Mouse (Mus musculus) layer of hippocampus, adult 9-11 months (tissue): ENCODE results near the gene Otulinl.
A peak's percentile ranks its signal among the peaks of the same experiment; 100 is the strongest.

Source experiments
- DNase-seq: peaks from one replicate; pipeline ENCODE4 v3.0.0; 2022

Gene Otulinl

DNA sequence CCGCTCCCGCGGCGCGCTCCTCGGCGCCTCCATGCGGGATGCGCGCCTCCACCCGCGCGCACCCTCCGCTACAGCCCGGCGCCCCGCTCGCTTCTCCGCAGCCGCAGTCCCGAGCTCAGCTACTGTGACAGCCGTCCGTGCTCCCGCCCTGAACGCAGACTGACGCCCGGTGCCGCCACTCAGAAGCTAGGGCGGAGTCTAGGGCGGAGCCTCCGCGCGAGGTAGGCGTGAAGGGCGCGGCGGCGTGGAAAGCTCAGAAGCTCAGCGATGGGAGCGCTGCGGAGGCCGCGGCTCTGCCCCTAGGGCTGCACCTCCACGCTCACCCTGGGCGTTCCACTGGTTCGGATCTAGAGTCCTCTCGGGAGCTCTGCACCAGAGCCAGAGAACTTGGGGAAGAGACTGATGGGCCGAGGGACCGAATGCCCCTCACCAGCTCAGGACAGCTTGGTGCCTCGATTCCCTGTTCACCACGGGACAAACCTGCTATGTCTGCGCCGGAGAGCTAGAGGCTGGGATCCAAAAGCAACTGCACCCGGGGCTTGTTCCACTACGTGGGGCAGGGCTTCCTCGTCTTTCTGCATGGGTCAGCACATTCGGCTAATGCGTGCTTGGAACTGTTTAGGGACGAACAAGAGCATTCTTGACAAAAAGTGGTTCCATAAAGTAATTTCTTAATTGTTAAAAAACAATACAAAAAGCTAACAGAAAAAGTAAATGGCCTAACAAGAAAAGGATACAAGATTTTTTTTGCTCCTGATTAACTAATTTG, at the start of gene Otulinl:
Otulinl (minus strand) TSS at position 161 of the 769 bp plus-strand sequence.
- DNase-seq, result peak; percentile 96

DNA sequence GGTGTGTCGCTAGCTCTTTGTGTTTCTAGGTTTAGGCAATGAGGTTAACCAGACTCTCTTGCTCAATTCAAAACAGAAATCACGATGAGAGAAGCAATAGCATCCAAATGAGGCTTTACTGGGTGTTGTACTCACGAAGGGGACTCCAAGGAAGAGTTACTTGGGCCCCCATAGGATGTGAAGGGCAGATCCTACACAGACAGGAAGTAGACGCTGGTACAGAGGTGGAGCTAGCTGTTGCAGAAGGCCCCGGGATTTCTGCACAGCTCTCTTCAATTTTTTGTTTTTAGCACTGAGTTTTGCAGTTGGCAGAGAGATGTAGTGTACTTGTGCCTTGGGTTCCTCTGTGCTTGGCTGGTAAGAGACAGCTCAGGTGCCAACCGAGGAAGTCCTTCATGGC, 44.8 kb upstream of the Otulinl start:
- no peak for DNase-seq

DNA sequence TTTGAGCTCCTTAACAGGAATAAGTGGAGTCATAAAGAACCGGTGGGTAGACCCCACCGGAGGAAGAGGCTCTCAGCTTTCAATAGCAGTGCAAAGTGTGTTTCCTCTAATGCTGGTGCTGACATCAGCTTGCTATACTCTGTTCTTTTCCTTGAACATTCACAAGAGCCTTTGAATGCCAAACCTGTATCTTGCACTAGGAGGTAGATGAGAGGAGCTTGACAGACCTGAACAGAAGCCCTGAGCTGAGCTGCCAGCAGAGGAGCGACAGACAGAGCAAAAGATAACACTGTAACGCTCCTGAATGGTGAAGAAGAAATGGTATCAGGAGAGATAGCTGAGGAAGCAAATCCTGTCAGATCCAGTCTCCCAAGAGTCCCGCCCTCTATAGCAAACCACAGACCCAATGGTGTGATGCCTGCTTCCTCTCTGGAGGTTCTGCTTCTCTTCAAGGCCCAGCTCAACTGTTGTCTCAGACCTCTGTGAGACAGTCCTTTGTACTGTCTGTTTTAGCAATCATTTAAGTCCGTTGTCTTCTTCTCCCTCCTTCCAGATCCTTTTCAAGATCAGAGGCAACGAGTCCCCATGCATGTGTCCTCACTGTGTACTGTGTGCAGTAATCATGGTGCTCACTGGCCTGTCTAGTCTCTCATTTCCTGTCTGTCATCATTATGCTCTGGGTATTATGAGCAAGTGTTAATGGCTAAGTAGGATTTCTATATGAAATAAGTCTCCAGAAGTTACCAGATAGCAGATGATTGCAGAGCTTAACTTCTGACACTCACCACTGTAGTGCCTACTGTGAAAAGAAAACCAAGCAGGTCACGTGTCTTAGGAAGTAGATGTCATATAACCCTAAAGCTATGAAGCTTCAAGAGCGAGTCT, 43.7 kb upstream of the Otulinl start:
- peak; percentile 55 for DNase-seq

DNA sequence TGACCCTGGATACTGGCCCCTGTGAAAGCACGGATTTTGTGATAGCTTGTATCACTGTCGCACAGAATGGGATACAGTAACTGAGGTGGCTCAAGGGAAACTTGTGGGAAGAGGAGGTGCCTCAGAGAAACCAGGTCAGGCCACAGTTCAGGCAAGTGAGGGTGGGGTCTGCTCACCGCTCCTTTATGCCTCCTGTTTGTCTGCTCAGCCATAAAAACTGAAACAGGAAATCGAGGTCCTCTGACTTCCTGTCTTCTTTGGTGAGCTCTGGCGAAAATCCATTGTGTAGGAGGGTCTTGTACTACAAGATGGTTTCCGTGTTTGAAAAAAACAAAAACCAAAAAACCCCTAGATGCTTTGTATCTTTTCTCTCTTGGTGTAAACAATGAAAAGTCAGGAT, 42.9 kb upstream of the Otulinl start:
- DNase-seq, result peak; percentile 48

DNA sequence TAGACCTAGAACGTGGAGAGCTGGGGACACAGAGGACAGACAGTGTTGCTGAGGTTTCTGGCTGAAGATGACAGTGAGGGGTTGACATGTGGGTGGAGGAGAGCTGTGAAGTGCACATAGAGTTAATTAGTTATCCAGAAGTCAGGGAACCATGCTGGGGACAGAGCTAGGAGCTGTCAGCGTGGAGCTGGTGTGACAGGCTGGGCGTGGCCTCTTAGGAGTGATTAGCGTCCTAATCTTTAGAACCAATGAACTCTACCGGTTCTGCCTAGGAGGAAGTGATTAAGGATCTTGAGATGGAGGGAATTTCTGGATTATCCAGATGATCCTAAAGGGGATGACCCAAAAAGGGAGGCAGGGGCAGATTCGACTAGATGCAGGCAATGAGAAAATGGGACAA, 42.4 kb upstream of the Otulinl start:
- no peak for DNase-seq

DNA sequence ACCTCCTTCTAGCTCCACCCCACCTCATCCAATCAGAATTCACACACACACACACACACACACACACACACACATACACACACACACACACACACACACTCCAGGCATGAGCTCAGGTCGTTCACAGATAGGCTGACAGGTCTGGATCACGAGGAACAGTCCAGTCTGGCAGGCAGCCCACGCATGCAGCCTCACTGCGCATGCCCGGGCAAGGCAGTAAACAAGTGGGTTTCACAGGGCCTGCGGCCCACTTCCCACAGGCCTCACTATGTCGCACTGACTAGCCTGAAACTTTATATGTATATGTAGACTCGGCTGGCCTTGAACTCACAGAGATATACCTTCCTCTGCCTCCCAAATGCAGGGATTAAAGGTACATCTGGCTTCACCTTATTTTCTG, 38.9 kb upstream of the Otulinl start:
- peak; percentile 62 for DNase-seq

DNA sequence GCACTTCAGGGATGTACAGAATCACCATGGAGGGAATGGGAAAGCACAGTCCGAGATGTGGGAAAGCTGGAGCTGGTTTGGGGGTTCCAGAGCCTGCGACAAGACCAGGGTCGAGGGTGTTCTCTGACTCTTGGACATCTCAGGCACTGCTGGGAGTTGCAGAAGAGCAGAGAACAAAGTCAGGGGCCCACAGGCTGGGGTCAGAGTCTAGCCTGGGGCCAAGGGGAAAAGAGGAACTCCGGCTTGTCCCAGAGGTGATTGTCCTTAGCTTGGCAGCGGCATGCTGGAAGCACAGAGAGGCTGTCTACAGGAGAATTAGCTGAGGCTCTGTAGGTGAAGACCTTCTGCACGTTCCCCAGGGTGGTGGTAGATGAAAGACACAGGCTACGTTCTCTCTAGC, 37.3 kb upstream of the Otulinl start:
- no peak for DNase-seq

DNA sequence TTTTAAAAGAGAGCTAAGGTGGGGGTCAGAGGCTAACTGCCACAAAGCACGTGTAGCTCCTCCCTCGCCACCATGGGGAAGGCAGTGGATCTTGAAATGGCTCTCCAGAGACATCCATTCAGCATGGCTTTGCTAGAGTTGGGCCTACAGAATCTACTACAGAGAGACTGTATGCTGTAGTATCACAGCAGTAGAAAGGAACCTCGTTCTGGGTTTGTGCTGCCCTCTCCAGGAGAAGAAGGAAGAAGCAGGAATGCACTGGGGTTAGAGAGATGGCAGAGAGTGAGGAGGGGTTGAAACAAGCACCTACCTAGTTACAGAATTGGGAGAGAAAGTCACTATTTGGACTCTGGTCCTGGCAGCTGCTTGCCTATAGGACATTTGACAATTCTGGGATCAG, 34.0 kb upstream of the Otulinl start:
- DNase-seq, result peak; percentile 62

DNA sequence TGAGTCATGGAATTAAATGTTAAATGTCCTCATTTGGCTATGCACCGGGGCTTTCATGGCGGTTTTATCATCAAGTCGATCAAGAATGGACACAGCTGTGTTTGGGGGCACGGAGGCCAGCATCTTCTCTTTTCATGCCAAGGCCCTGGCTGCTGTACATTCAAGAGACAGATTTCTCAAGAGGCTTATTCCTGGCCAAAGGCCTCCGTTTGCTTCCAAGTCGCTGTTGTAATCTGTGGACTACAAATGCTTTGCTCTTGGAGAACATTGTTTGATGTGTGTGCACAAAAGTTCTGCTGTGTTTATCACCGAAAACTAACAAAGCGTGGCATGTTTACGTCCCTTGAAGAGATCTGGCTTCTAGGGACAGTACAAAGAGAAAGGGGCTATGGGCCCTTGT, 29.3 kb upstream of the Otulinl start:
- no peak for DNase-seq

DNA sequence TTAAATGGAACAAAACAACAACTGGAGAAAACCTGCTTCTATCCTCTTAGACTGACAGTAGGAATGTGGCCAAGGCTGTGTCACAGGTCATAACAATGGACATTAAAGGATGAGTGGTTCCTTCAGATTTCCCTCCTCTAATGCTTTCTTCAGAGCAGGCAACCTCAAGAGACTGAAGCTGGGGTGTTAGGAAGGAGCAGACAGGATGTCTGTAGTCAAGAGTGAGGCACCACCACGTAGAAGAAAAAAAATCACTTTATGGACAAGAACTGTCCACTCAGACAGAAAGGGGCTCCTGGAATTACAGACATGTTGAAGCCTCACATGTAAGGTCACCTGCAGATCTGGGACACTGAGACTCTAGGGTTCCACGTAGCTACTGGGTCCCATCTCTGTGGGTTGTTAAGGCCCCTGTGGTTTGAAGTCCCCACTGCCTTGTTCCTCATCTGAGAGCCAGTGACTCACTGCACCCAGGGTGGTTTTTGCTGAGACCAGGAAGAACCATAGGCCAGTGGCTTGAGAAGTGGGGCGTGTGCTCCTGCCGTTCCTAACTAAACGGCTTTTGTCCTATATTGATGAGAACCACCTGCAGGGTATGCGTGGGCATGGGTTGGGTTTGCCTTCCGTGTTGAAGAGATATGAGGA, 27.7 kb upstream of the Otulinl start:
- DNase-seq, result no peak

DNA sequence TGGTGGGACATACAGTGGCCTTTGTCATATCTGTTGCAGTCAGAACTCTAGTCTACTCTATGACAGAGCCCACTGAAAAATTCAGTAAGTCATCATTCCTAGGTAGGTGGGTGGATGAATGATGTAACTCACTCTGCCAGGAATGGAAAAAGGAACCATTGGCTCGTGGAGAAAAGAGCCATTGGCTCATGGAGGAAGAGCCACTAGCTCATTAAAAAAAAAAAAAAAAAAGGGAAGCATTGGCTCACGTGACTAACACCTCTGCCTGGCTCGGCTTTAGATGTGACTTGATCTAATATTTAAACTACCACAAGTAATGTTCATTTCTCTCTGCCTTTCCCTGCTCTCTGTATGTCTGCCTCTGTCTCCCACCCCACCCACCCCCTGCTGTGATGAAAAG, 27.1 kb upstream of the Otulinl start:
- no peak for DNase-seq

DNA sequence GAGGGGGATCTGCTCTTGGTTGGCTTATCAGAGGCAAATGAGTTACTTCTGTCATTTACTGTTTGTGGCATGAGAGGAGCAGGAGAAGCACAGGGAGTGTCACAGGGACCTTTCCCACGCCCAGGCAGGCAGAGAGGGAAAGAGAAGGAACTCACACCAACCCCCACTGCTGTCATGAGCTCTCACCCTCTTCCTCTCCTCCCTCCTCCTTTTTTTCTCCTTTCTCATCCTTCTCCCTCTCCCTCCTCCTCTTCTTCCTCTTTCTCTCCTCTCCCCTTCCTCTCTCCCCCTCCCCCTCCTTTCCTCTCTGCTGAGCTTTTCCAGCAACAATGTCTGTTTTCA, 21.6 kb upstream of the Otulinl start:
- no peak for DNase-seq

DNA sequence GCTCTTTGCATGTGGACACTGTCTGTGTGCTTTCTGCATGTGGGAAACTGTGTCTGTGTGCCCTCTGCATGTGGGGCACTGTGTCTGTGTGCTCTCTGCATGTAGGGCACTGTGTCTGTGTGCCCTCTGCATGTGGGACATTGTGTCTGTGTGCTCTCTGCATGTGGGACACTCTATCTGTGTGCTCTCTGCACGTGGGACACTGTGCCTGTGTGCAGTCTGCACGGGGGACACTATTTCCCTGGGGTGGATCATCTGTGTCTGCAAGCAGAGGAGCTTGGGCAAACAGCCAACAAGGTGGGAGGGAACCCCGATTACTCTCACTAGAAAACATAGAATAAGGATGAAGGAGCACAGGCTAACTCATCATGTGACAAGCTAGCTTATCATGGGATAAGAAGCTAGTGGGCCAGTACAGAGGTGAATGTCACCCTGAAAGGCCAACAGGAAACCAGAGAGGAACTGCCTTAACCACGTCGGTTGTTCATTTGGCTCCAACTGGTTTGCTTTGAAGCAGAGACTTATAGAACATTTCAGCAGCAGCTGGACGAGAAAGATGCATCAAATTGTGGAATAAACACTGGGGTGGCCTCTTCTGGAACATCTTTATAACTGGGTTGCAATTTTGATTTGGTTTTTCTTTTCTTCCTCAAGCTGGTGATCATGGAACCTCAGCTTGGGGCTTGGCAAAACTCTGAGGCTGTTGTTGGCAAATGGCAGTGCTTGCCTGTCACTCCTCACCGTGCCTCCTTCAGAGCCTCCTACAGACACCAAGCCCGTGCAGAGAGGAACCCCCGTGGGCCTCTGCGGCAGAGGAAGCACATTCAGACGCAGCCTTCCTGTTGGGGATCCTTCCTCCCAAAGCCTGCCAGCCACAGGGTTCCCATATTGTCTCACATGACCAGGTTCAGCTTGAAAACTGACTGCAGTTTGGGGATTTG, 20.9 kb upstream of the Otulinl start:
- DNase-seq, result peak; percentile 80

DNA sequence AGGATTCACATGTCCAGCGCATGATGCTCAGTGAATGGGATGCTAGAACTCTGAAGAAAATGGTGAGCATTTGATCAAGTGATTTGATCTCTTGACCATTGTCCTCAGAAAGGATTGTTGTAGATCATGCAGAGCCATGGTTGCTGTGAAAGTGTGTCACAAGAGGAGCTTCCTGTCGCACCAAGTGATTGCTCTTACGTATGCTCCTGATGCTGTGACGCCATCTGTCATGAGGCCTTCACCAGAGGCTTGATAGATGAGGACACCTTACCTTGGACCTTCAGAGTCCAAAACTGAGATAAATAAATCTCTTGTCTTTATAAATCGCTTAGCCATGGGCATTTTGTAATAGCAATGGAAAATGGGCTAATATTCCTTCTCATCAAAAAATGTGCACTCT, 16.3 kb upstream of the Otulinl start:
- DNase-seq, result no peak

DNA sequence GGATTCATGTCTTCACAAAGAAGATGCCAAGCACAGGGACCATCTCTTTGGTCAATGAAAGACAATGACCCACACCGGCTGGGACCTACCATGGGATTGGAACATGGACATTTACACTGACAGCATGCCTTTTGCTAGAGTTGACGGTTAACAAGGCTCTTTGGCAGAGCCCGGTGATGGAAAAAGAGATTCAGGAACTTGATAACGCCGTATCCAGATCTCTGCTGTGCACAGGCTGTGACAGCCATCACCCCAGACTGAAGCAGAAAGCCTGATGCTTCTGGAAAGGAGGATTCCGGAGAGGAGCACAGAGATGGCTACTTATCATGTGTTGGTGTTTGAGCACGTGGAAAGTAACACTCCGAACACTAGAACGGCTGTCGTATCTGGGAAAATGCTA, 11.9 kb upstream of the Otulinl start:
- no peak for DNase-seq

DNA sequence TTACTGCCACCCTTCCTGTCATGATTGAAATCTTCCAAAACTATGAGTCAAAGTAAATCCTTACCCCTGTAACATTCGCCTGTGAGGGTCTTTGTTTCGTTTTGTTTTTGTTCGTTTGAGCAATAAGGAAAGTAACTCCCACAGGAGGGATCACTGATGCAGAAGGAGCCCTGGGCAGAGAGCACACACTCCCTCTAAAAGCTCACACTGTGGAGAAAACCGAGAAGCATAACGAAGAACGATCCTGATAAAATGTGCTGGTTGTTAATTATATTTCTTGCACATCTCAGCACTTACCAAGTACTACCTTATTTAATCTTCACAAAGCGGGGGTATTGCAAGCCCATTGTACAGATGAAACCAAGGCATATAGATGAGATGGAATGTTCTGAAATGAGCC, 10.8 kb upstream of the Otulinl start:
- no peak for DNase-seq

DNA sequence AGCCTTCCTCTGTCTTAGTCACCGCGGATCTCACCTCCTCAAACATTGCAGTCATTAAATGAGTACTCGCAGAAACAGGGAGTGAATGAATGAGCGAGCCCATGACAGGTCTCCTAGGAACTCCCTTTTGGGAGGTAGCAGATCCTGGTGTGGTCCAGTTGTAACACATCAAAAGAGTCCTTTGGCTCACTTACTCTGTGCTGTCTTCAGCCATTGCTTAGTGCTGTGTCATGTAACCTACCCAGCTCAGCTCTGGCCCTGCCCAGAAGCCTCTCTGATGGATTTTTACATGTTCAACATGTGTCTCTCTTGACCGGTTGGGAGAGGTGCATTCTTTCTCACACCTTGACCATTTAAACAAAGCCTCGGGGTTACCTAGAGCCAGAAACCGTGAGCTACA, 9.8 kb upstream of the Otulinl start:
- DNase-seq, result no peak

DNA sequence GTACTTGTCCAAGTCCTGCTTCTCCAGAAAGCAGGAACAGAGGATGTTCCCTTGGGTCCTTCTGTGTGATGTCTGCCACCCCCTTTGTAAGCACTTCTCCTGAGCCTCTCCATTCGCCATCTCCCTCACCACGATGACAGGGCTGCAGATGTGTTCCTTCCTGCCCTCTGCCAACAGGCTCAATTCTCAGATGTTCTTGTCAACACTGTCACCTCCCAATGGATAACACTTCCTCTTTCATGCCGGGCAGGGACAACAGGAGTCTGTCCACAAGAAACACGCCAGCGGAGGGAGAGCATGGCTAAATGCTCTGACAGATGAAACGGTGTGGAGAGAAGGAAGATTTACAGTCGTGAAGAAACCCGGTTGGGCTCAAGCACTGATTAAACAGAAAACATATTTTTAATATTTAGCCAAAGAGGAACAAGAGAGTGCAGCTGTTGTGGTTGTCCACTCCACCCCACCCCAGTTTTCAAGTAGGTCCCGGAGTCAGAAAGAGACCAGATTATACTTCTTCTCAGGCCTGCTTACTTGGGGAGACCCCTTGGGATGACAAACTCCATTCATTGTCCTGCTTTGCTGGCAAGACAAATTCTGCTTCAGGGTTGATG, 6.8 kb upstream of the Otulinl start:
- no peak for DNase-seq

DNA sequence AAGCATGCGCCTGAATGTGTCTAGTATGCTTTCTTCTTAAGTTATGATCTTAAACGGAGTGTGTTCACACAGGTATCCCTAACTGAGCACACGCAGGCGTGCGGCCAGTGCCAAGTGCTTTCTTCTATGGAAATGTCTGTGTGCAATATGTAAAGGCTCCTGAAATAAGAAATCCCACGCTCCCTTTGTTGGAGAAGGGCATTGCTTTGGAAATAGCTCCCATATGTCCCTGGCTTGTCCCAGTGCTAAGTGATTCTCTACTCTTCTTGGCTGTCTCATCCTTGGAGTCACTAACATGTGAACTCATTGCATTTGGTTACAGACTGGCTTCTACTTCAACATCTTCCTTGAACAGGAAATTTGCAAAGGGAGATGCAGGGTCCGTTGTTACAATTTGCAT, 3.4 kb upstream of the Otulinl start:
- DNase-seq, result no peak

DNA sequence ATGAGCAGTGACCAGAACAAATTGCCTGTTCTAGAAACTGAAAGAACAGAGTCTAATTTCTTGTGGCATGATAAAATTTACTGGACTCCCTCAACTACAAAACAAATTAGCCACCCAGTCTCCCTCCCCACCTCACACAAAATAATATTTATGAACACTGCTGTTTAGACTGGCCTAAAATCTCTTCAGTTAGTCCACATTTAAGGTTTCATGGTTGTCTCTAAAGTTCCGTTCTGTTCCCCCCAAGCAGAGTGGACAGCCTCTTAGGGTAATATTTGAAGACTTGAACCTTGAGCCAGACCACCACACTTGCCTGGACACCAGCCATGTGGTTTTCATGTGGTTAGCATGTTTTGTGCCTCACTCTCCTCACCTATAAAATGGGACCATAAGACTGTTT, 1.8 kb upstream of the Otulinl start:
- DNase-seq, result no peak

DNA sequence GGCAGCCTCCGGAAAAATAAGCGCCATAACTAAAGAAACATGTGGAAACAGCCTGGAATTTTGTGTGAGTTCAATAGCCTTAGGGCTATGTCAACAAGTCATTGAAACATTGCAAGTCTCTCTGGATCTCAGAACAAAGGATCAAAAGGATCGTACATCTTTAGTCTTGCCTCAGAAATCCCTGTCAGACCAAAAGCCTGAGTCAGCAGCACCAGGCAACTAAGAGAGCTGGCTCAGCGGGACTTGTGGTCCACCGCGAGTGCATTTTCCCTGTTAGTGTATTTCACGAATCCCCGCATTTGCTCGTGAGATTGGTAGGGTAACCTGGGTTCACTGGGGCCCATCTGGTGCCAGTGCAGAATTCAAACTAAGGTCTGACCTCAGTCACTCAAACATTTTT, 1.2 kb upstream of the Otulinl start:
- DNase-seq, result peak; percentile 4

DNA sequence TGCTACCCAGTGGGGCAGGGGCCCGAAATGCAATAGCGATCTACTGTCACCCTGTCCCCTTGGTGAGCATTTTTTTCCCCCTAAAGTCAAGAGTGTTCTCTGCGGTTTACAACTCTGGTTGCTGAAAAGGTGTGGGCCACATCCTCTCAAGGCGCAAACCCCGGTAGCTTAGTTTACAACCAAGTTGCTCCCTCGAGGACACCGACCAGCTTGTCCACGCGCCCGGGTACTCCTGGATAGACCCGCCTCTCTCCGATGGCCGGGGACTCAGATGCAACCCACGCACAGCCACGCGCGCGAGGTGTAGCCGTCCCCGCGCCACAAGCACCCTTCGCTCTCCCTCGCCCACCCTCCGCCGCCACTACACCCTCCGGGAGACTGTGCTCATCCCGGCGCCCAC, 382 bp downstream of the Otulinl start:
- no peak for DNase-seq
